Mouse (Mus musculus): ENCODE measurements at regions not wholly inside any gene's neighbourhood (a gene's known extent, or its start where the extent isn't known, plus 50 kb on each side); places are given as distances from the start of the nearest gene placed in this dataset.

DNA sequence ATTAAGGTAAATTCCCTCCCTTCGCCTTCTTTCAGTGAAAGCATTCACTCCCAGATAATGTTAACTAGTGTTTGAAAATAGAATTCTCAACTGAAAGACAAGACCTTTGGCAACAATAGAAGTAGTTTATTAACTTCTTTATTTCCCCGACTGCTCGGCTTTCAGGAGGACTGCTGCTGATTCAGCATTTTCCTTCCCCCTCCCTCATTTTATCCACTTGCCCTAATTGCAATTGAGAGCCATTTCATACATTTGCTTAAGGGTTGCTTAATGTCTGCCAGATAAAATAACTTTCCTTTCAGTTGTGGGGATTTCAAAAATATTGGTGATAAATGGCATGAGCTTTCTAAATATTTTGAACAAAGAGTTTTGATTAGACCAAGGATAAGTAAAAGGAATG is 744.5 kb downstream of the Brinp3 start:
- DNase-seq (ENCODE audit: extremely low spot score) = no peak

DNA sequence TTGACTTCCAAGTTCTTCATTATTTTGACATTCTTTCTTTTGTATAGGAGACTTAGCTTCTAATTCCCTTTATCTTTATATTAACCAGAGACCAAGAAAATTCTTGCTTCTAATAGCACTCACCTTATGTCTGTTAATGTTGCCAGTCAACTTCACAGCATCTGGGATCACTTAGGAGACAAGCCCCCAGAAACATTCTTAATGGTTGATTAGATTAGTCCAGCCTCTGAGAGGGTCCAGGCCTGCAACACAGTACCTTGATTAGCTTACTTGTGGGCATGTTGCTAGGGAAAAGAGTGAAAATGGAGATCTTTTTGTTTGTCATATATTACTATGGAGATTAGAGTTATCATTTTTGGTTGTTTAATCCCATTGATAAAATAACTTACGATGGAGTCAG is 778.8 kb downstream of the Brinp3 start:
- DNase-seq (ENCODE audit: extremely low spot score) = no peak

DNA sequence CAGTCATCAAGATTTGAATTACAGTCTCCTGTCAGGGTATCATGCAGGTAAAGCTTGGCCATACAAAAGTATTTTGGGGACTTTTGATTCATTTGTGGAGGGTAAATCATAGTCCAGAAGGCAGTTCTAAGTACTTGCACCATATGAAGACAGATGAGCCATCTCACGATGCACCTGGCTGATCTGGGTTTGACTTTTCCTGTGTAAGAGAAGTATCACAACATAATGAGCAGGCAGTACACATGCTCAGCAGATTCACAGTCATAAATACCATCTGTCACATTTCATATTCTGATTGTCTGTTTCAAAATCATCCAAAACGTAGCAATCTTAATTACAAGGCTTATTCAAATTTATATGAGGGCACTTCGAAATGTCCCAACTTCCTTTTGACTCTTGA is 796.6 kb downstream of the Brinp3 start:
- DNase-seq (ENCODE audit: extremely low spot score) = no peak

DNA sequence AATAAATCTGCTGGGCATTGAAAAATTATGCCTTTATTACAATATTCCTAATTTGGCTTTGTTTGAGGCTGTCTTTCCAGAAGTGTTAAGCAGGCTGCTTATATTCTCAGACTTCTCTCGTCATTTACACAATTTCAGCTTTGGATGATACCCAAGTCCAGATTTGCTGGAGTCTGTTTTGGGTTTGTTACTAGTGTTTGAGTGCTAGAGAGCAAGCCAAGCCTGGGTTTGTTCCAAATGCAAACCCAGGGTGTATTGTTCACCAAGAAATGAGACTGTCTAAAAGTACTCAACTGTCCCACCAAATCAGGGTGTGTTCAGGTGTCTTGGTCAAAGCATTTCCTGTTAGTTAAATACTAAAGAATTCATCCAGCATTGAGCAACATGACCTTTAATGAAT is 814.7 kb downstream of the Brinp3 start:
- DNase-seq (ENCODE audit: extremely low spot score) = no peak

DNA sequence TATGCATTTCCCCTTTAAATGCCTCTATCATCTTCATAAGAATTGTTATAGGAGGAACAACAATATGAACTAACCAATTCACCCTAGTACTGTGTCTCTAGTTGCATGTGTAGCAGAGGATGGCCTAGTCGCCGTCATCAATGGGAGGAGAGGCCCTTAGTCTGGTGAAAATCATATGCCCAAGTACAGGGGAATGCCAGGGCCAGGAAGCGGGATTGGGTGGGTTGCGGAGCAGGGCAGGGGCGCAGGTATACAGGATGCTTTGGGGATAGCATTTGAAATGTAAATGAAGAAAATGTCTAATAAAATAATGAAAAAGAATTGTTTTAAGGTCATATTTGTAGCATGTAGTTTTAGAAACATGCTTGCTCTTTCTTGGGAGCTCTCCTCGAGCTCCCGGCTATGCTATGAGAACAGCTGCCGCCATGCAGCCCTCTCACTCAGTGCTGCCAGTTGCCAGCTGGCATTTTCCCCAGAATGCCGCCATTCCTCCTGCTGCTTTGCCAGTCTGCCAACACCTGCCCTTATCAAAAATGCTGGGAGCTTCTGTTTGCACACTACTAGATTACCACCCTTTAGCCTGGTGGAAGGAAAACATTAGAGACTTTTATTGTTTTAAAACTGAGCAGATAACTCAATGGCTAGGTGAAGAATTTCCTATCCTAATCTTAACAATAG is 848.9 kb downstream of the Brinp3 start:
- no peak for DNase-seq (ENCODE audit: extremely low spot score)

DNA sequence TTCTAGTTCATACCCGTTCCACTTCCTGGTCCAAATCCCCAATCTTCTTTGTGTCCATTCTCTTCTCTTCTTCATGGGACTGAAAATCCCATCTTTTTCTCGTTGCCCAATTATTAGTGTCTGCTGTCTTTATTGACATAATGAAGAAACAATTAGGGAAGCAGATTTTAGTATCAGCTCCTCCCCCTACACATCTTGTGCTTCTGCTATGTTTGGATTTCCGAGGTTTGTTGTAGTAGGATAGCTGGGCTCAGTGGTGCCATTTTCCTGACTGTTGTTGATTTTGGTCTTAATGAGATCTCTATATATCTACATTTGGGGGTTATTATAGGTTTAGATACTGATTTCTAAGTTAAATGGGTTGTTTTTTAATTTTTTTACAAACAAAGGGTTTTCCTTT is 849.5 kb downstream of the Brinp3 start:
- DNase-seq (ENCODE audit: extremely low spot score) = no peak
